Mouse (Mus musculus) thymus, postnatal 25 days (tissue): ENCODE data around the gene Slc25a33.
"Not testable (repeated sequence)": the region's sequence is repeated elsewhere in the genome, so short reads cannot be mapped to it uniquely, and the experiment has no call there.

Experiments used
- DNase-seq: peaks from one replicate; pipeline ENCODE4 v3.0.0; 2022

Slc25a33 gene

GRCm38 (mm10) chr4:149794010-149794338 is 19.9 kb upstream of the Slc25a33 start:
- DNase-seq, result no peak

GRCm38 (mm10) chr4:149793156-149794009 is 19.3 kb upstream of the Slc25a33 start:
- DNase-seq, result peak; percentile 52

- no peak for DNase-seq
Observed at GRCm38 (mm10) chr4:149792159-149792800, 18.2 kb upstream of the Slc25a33 start.

GRCm38 (mm10) chr4:149791470-149791869 is 17.4 kb upstream of the Slc25a33 start:
- no peak for DNase-seq

GRCm38 (mm10) chr4:149790969-149791368 is 16.9 kb upstream of the Slc25a33 start:
- DNase-seq, result no peak

- no peak for DNase-seq
Observed at GRCm38 (mm10) chr4:149790546-149790945, 16.5 kb upstream of the Slc25a33 start.

GRCm38 (mm10) chr4:149789421-149790194 is 15.5 kb upstream of the Slc25a33 start:
- no peak for DNase-seq

GRCm38 (mm10) chr4:149784901-149785300 is 10.8 kb upstream of the Slc25a33 start:
- DNase-seq, result no peak

- DNase-seq, result no peak
Observed at GRCm38 (mm10) chr4:149784371-149784770, 10.3 kb upstream of the Slc25a33 start.

GRCm38 (mm10) chr4:149782975-149783374 is 8.9 kb upstream of the Slc25a33 start:
- DNase-seq, result no peak

GRCm38 (mm10) chr4:149780565-149781356 is 6.7 kb upstream of the Slc25a33 start:
- DNase-seq, result no peak

- no peak for DNase-seq
Observed at GRCm38 (mm10) chr4:149779966-149780365, 5.9 kb upstream of the Slc25a33 start.

- DNase-seq, result no peak
Observed at GRCm38 (mm10) chr4:149777126-149777525, 3.0 kb upstream of the Slc25a33 start.

- DNase-seq, result no peak
Observed at GRCm38 (mm10) chr4:149775760-149776362, 1.8 kb upstream of the Slc25a33 start.

GRCm38 (mm10) chr4:149775330-149775729 is 1.3 kb upstream of the Slc25a33 start:
- no peak for DNase-seq

GRCm38 (mm10) chr4:149773408-149774093 is 526 bp downstream of the Slc25a33 start:
- DNase-seq, result no peak

GRCm38 (mm10) chr4:149772394-149772793 is 1.7 kb downstream of the Slc25a33 start:
- DNase-seq, result no peak

- DNase-seq, result no peak
Observed at GRCm38 (mm10) chr4:149765201-149765600, 8.9 kb downstream of the Slc25a33 start.

- DNase-seq, result no peak
Observed at GRCm38 (mm10) chr4:149763335-149763734, 10.7 kb downstream of the Slc25a33 start.

- DNase-seq, result no peak
Observed at GRCm38 (mm10) chr4:149759517-149759916, 14.6 kb downstream of the Slc25a33 start.

GRCm38 (mm10) chr4:149758423-149758822 is 15.7 kb downstream of the Slc25a33 start:
- no peak for DNase-seq

- not testable (repeated sequence) for DNase-seq
Observed at GRCm38 (mm10) chr4:149756546-149756945, 17.5 kb downstream of the Slc25a33 start.
